Mouse (Mus musculus) R1 (cell line): ENCODE measurements around the gene Tnpo2.

ENCODE experiments used
- DNase-seq: peaks from one replicate; pipeline ENCODE4 v3.0.0-alpha.2; 2018; ENCODE audit warnings: low read depth, low spot score

Gene Tnpo2

DNA sequence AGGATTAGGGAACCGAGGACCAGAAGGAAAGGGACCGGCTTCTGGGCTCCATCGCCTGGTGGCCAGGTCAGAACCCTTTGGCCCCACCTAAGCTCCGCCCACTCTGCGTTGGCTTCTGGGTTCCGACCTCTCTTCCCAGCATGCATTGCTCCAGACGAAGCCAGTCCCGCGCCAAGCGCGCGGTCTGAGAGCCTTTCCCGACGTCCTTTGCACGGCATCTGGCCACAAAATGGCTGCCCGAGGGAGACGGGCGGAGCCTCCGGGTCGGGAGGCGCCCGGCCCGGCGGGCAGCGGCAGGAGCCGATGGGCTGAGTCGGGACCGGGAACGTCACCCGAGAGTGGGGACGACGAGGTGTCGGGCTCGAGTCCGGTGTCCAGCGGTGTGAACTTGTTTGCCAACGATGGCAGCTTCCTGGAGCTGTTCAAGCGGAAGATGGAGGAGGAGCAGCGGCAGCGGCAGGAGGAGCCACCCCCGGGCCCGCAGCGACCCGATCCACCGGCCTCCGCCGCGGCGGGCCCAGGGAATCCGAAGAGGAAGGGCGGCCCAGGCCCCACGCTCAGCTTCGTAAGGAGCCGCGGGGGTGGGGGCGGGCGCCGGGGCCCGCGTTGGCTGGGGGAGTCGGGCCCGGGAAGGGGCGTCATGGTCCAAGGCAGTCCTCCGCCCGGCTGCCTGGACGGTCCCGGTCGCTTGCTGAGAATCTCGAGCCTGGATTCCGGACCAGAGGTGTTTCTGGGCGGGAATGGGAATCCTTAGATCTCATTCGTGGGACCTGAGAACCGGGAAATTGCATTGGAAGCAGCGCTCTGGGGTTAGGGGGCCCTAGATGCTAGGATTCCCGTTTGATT is 9.8 kb upstream of the Tnpo2 start, which contains the start of gene Trir:
Gene Trir (plus strand): TSS at position 154 of the 846 bp plus-strand sequence.
- peak; percentile 98 for DNase-seq

DNA sequence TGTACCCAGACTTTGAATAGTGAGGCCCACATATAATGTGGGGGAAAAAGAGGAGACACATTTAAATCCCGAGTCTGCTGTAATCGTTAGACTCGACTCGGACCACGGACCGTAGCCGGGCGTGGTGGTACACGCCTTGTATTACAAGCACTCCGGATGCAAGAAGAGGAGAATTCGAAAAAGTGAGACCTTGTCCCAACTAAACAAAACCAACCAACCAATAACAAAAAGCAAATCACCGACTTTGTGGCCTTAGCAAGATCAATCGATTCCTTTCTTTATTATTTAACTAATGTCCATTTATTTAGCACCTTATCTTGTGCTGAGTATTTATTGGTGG is 9.2 kb upstream of the Tnpo2 start:
- no peak for DNase-seq

DNA sequence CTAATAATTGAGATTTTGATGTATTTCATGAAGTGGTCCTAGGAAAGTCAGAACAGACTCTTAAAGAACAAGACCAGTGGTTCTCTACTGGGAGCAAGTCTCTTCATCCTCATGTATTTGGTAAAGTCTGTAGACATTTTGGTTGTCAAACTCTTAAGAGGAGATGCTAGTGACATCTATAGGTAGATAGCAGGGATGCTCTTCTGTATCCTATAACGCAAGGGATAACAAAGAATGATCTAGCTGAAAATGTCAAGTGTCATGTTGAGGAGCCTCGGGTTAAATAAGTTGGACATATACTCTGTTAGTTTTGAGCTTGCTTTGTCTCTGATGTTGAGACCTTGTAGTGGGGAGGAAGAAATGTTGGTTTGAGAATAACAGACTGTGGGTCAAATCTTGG is 8.8 kb upstream of the Tnpo2 start:
- no peak for DNase-seq

DNA sequence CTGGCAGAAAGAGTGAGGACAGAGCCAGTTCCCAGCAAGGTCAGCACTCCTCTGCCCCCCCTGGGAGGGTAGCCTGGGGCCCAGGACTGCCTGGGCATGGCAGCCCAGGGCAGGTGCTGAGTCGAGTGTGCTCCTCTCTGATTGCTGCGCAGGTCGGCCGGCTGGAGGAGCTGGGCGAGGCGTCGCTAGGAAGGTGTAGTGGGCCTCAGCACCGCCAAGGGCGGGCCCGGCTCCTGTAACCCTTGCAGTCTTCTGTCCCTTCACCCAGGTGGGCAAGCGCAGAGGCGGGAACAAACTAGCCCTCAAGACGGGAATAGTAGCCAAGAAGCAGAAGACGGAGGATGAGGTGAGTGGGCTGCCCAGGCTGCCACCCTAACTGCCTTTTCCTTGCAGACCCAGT is 7.4 kb upstream of the Tnpo2 start:
- no peak for DNase-seq

DNA sequence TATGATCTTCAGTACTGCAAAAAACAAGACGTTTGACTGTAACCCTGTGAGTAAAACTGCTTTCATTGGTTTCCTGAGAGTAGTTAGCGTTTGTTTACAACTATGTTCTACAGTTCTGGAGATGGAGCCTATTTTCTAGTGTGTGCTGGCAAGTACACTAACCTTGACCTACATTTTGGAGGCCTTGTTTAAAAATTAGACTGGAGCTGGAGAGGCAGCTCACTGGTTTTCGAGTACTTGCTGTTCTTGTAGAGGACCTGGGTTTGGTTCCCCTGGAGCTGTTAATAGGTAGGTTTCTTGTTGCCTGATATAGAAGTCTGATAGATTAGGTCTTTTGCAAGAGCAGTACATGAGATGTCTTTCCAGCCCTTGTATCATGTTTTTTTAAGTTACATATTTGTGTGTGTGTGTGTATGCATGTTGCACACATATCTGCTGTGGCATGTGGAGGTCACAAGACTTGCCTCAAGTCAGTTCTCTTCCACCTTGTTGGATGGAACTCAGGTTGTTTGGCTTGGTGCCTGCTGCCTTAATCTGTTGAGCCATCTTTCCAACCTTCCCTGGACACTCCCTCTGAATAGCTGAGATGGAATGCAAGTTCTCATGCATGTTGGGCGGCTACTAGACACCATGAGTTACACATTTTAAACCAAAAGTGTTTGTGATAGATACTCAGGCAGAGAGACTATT is 3.9 kb upstream of the Tnpo2 start:
- DNase-seq, result no peak

DNA sequence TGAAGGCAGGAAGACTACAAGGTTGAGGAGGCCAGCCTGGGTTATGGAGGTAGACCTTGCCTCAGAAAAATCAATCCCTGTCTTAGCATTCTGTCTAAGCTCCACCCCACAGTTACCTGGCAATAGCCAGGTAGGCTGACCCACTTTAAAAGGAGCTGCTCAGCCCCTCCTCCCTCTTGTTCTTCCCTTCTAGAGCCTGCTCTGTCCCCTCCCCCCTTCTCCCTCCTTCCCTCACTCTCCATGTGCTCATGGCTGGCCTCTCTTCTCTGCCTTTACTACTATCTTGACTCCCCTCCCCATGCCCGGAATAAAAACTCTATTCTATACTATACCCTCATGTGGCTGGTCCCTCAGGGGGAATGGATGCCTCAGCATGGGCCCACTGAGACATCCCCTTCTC is 2.8 kb upstream of the Tnpo2 start:
- DNase-seq, result peak; percentile 62

DNA sequence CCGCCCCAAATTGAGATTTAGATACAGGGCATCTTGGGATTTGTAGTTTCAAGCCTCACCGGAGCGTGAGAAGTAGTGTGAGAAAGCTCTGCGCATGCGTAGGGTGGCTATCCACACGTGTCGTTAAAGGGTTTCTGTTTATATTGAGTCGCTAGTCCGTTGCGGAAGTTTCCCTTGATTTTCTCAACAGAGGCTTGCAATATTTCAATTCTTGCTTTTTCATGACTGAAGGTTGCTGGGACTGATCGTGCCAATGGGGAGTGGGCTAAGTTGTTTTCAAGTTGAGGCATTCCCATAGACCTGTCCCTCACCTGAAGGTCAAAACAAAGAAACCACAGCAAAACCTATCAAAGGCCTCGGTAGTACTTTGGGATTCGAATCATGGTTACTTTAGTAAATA is 2.0 kb upstream of the Tnpo2 start:
- peak; percentile 95 for DNase-seq

DNA sequence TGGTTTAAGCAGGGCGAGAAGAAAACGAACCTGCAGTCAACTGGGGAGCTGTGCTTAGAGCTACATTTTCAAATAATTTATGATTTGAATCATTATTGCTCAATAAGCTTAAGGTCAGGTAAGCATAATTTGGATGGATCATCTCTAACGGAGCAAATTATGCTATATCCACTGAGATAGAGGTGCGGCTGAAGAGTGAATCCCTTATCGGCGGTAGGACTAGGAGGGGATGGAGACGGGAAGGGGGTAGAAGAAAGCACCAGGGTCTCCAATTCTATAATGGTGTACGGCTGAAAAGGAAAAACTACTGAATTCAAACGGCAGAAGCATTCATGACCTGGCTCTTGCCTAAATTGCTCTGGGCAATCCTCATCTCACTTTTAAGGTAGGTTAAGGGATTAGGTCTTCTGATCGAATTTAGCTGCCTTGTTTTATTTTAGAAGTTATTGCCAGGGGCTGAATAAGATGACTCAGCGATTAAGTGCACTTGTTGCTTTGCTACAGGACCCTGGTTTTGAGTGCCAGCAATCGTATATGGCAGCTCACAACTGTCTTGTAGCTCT is 1.5 kb upstream of the Tnpo2 start:
- DNase-seq, result no peak

DNA sequence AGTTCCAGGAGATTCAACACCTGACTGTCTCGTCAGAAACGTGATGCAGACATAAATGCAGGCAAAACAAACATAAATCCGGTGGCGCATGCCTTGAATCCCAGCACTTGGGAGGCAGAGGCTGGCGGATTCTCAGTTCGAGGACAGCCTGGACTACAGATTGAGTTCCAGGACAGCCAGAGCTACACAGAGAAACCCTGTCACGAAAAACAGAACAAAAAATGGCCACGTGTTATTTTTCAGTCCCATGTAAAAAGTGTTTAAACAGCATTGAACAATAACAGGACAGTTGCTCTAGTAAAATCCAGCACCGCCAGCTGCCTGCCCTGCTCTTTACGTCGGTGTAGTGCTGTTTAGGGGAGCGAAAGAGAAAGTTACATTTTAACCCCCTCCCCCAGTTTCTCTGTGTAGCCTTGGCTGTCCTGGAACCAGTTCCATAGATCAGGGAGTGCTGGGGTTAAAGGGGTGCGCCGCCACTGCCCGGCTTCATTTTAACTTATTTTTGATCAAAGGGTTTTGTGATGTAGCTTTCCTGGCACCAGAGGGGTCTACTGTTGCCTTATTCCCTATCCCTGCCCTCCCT is 896 bp upstream of the Tnpo2 start:
- DNase-seq, result peak; percentile 48

GRCm38 (mm10) chr8:85036381-85036717 is 366 bp upstream of the Tnpo2 start:
- no peak for DNase-seq

DNA sequence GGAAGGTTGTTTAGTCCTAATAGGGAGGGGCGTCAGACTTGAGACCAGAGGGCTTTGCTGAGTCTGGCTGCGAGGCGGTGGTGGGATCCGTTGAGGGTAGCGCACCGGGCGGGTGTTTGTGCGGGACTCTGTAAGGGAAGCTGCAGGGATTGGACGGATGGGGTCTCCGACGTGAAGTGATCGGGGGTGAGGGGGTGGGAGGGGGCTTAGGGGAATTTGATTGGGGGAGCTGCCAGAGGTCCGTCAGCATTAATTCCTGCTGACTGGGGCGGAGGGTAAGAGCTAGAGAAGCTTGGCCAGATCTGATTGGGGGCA is 608 bp downstream of the Tnpo2 start:
- DNase-seq, result peak; percentile 89

GRCm38 (mm10) chr8:85037681-85038531 is 1.2 kb downstream of the Tnpo2 start:
- DNase-seq, result peak; percentile 53

DNA sequence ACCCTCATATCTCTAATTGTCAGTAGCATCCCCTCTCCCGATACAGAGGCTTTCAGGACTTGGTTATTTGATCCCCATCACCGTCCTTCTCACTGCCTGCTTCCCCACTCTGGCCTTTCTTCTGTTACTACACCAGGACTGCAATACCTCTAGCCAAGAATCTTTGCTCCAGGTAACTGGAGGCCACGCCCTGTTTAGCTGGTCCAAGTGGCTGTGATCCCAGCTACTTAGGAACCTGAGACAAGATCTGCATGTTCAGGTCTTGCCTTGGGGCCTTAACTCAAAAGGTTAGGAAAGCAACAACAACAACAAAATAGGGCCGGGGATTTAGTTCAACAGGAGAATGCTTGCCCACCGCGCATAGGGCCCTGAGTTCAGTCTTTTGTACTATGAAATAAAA is 6.9 kb downstream of the Tnpo2 start:
- DNase-seq, result no peak

GRCm38 (mm10) chr8:85057367-85057766 is 20.7 kb downstream of the Tnpo2 start:
- no peak for DNase-seq

- DNase-seq, result peak; percentile 97
Observed at GRCm38 (mm10) chr8:85059879-85060616, 23.3 kb downstream of the Tnpo2 start, which contains the start of gene Fbxw9. Gene Fbxw9, plus strand, starts transcription at chr8:85060055.

- DNase-seq, result no peak
Observed at GRCm38 (mm10) chr8:85062603-85063002, 25.9 kb downstream of the Tnpo2 start.

DNA sequence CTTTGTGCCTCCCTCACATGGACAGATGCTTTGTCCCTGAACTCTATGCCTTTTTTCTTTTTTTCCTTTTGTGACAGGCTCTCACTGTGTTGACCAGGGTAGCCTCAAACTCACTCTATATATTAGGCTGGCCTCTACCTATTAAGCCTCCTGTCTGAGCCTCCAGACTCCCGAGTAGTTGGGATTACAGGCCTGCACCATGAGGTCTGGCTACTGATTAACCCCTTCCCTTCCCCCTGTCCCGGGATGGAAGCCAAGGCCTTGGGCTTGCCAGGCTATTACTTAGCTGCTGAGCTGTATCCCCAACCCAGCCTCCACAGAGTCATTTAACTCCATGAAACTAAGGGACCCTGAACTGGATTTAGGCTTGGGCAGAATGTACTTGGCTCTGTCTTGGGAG is 28.5 kb downstream of the Tnpo2 start:
- DNase-seq, result no peak

DNA sequence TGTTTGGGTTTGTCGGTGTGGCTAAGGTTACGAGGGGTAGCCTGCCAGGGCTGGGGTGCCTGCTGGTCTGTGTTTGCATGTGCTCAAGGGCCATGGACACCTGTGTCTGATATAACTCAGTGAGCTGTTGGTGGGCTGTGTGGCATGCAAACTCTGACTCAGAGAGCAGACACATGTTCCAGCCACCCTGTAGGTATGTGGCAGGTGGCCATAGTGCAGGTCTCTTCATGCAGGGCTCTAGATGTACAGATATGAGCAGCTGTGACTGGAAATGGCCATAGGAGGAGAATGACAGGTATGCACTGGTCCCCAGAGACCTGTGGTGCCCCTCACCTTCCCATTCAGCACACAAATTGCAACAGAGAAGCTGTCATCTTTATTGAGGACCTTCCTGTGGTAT is 30.4 kb downstream of the Tnpo2 start:
- DNase-seq, result no peak

DNA sequence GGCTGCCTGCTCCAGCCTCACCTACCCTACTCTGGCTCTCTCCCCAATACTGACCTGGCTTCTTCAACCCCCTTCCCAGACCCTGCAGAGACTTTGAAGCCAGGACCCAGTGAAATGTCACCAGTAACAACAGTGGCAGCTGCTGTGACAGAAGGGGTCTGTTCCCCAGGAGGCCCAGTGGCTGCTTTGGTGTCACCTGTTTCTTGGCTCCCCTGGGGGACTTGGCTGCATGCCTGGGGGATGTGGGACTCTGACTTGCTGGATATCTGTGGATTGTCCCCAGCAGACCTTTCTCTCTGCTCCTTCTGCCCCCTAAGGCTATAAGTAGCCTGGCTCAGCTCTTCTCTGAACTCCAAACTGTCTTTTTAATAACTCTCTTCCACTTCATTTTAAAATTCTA is 31.3 kb downstream of the Tnpo2 start, which contains the start of gene Gm5741:
Gene Gm5741 (minus strand): TSS at position 1 of the 400 bp plus-strand sequence.
- DNase-seq, result no peak

- DNase-seq, result peak; percentile 37
Observed at GRCm38 (mm10) chr8:85071041-85071440, 34.3 kb downstream of the Tnpo2 start.
